Mouse (Mus musculus): Measurements from ENCODE around the gene Btbd35f1. TPM values are rescaled to one million over a fixed set of nuclear protein-coding genes. Genes with fewer than 3 reads are reported as not detected.
"Not testable (repeated sequence)": the region's sequence is repeated elsewhere in the genome, so short reads cannot be mapped to it uniquely, and the experiment has no call there.

The Btbd35f1 gene
- not detected in 2 replicates for polyA plus RNA-seq (2015; fragmentation: Nextera tagmentation; extraction: Ambion mirVana)

- H3K4me1 ChIP-seq (replicated peaks; ENCODE audit: control insufficient read depth, insufficient read depth, low read length); H3K4me2 ChIP-seq (ENCODE audit: low read depth, low read length); H3K27ac ChIP-seq (ENCODE audit: low read length); H3K4me3 ChIP-seq (ENCODE audit: low read length); H3K27me3 ChIP-seq (ENCODE audit: control insufficient read depth, insufficient read depth, low read depth, low read length); ATAC-seq (ENCODE audit: low read depth); H3K9ac ChIP-seq (ENCODE audit: low read length); H3K9me3 ChIP-seq (ENCODE audit: control insufficient read depth, low read length); H3K36me3 ChIP-seq (ENCODE audit: control insufficient read depth, insufficient read depth, low read length): not testable (repeated sequence)
- WGBS = no CpG with 5 or more reads among the region's 3 CpGs
Observed at GRCm38 (mm10) chrX:32559755-32560154, at the start of gene Btbd35f1. Gene Btbd35f1, plus strand, starts transcription at chrX:32560055.

- not testable (repeated sequence) for H3K4me3 ChIP-seq (ENCODE audit: low read length); H3K4me2 ChIP-seq (ENCODE audit: low read depth, low read length); H3K9me3 ChIP-seq (ENCODE audit: control insufficient read depth, low read length); H3K27ac ChIP-seq (ENCODE audit: low read length); H3K9ac ChIP-seq (ENCODE audit: low read length); H3K4me1 ChIP-seq (replicated peaks; ENCODE audit: control insufficient read depth, insufficient read depth, low read length); H3K27me3 ChIP-seq (ENCODE audit: control insufficient read depth, insufficient read depth, low read depth, low read length); H3K36me3 ChIP-seq (ENCODE audit: control insufficient read depth, insufficient read depth, low read length); ATAC-seq (ENCODE audit: low read depth)
- 79% methylated on average over 1 of the region's 1 CpGs for WGBS
Observed at GRCm38 (mm10) chrX:32590878-32591542, 31.2 kb downstream of the Btbd35f1 start.

- H3K4me2 ChIP-seq (ENCODE audit: low read depth, low read length); H3K9me3 ChIP-seq (ENCODE audit: control insufficient read depth, low read length); ATAC-seq (ENCODE audit: low read depth); H3K27ac ChIP-seq (ENCODE audit: low read length); H3K4me1 ChIP-seq (replicated peaks; ENCODE audit: control insufficient read depth, insufficient read depth, low read length); H3K27me3 ChIP-seq (ENCODE audit: control insufficient read depth, insufficient read depth, low read depth, low read length); H3K4me3 ChIP-seq (ENCODE audit: low read length); H3K36me3 ChIP-seq (ENCODE audit: control insufficient read depth, insufficient read depth, low read length); H3K9ac ChIP-seq (ENCODE audit: low read length): not testable (repeated sequence)
- 85% methylated on average over 1 of the region's 2 CpGs for WGBS
Observed at GRCm38 (mm10) chrX:32601008-32601407, 41.2 kb downstream of the Btbd35f1 start.

- H3K27me3 ChIP-seq (ENCODE audit: control insufficient read depth, insufficient read depth, low read depth, low read length); H3K4me2 ChIP-seq (ENCODE audit: low read depth, low read length); H3K27ac ChIP-seq (ENCODE audit: low read length); ATAC-seq (ENCODE audit: low read depth); H3K9me3 ChIP-seq (ENCODE audit: control insufficient read depth, low read length); H3K9ac ChIP-seq (ENCODE audit: low read length); H3K4me1 ChIP-seq (replicated peaks; ENCODE audit: control insufficient read depth, insufficient read depth, low read length); H3K4me3 ChIP-seq (ENCODE audit: low read length); H3K36me3 ChIP-seq (ENCODE audit: control insufficient read depth, insufficient read depth, low read length): not testable (repeated sequence)
- WGBS = 72% methylated on average over 3 of the region's 3 CpGs
Observed at GRCm38 (mm10) chrX:32601425-32601824, 41.6 kb downstream of the Btbd35f1 start.

Other genes with a start within 250 kb of the Btbd35f1 start
- not detected in 2 replicates for gene Gm5926, start 90.7 kb downstream of the Btbd35f1 start, polyA plus RNA-seq (2015; fragmentation: Nextera tagmentation; extraction: Ambion mirVana)
- not detected in 2 replicates for gene Btbd35f21, start 166.1 kb downstream of the Btbd35f1 start, polyA plus RNA-seq (2015; fragmentation: Nextera tagmentation; extraction: Ambion mirVana)

All from lung, embryonic 16.5 days (tissue).